Mouse (Mus musculus) liver, embryonic 13.5 days (tissue): ENCODE data around the gene Itgb1bp1. TPM values are rescaled to one million over a fixed set of nuclear protein-coding genes. Genes with fewer than 3 reads are reported as not detected.

Experiments
- ATAC-seq: fragments of 200-750 bp; cut with Nextera tagmentation; 2 replicates; pipeline ENCODE4 v1.8.0; 2017; ENCODE audit warnings: low read depth, mild to moderate bottlenecking, moderate number of reproducible peaks, moderate library complexity
- DNase-seq: peaks from one replicate; pipeline ENCODE4 v3.0.0; 2022
- H3K27ac ChIP-seq: fragments of 300-500 bp; sonication (generic); 2 replicates; pipeline ENCODE4 v1.5.1; 2015; ENCODE audit warnings: moderate library complexity, mild to moderate bottlenecking, inconsistent platforms
- H3K27me3 ChIP-seq: fragments of 300-500 bp; sonication (generic); 2 replicates; pipeline ENCODE4 v1.6.1; 2015; ENCODE audit warnings: mild to moderate bottlenecking, inconsistent platforms
- H3K36me3 ChIP-seq: fragments of 300-500 bp; sonication (generic); 2 replicates; pipeline ENCODE4 v1.6.1; 2015; ENCODE audit warnings: mild to moderate bottlenecking, inconsistent platforms
- H3K4me1 ChIP-seq: fragments of 300-500 bp; sonication (generic); replicated peaks from 2 replicates; pipeline ENCODE4 v1.6.1; 2015; ENCODE audit warnings: inconsistent platforms
- H3K4me2 ChIP-seq: fragments of 300-500 bp; sonication (generic); 2 replicates; pipeline ENCODE4 v1.6.1; 2015; ENCODE audit warnings: inconsistent platforms, mild to moderate bottlenecking, moderate library complexity
- H3K4me3 ChIP-seq: fragments of 300-500 bp; sonication (generic); replicated peaks from 2 replicates; pipeline ENCODE4 v1.5.1; 2015; ENCODE audit warnings: mild to moderate bottlenecking, inconsistent platforms
- H3K9ac ChIP-seq: fragments of 300-500 bp; sonication (generic); 2 replicates; pipeline ENCODE4 v1.6.1; 2015; ENCODE audit warnings: mild to moderate bottlenecking, inconsistent platforms
- H3K9me3 ChIP-seq: fragments of 300-500 bp; sonication (generic); replicated peaks from 2 replicates; pipeline ENCODE4 v1.6.1; 2016; ENCODE audit warnings: inconsistent platforms
- WGBS: fragments of 180-500 bp; shearing (Covaris S2); methylation state at CpG from one replicate; pipeline ENCODE4 v1.1.7; 2015; ENCODE audit not compliant: insufficient replicate concordance; 5-methylcytosine and 5-hydroxymethylcytosine counted together
- polyA plus RNA-seq: library from polyadenylated mRNA; unstranded; fragments of >200 nt; fragmentation: Nextera tagmentation; extraction: Ambion mirVana; gene quantifications from 2 replicates; pipeline ENCODE4 v1.2.1, GENCODE M21; 2015

Itgb1bp1 gene
- polyA plus RNA-seq, 1 experiment from 2014 or later = 28.7 TPM

DNA sequence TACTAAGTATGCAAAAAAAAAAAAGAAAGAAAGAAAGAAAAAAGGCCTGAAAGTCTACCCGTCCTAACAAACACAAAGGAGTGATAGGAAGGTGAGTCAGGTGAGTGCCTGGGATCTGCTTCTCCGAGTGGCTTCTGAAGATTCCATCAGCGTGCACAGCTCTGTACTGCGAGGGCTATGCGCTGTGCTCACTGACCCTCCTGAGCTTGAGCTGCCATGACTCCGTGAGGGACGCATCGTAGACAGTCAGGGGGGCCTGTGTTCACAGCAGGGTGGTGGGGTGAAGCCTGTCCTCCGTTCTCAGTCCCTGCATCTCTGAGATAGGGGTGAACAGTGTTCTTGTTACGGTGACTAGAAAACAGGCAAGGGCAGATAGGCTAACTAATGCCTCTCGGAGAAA lies 12.8 kb upstream of the Itgb1bp1 start:
- WGBS = 87% methylated on average over 11 of the region's 11 CpGs

DNA sequence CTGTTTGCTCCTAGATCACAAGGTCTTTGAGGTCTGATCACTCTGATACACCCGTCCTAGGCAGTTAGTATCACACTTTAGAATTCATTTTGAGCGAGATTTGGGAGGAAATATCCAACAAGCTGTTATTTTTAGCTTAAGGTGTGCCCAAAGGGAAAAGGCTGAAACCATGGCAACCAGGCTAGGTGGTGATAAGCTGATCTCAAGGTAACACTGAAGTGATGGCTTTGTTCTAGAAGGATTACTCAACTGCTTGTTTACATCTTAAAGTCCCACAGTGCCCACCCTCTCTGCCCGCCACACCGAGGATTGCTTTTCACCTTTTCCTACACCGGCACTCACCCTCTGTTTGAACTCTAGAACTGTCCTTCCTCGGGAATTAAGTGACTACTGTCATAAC lies 3.6 kb upstream of the Itgb1bp1 start:
- H3K27me3 ChIP-seq = no peaks in the 10 kb centered on the region
- no peak overlapping the region for H3K27ac ChIP-seq
- H3K9ac ChIP-seq = no peak overlapping the region
- WGBS = 74% methylated on average over 6 of the region's 6 CpGs
- H3K4me3 ChIP-seq = no peak overlapping the region
- H3K9me3 ChIP-seq = no peaks in the 10 kb centered on the region
- ATAC-seq (no peak), DNase-seq (no peak)
- peaks cover 50% of the 10 kb centered on the region for H3K36me3 ChIP-seq
- peaks cover 34% of the 10 kb centered on the region for H3K4me1 ChIP-seq
- H3K4me2 ChIP-seq = no peak overlapping the region

More for the DNA sequence above, 12.8 kb upstream of the Itgb1bp1 start:
- H3K4me3 ChIP-seq = no peak overlapping the region
- DNase-seq (no peak), ATAC-seq (no peak)
- no peaks in the 10 kb centered on the region for H3K9me3 ChIP-seq
- no peak overlapping the region for H3K9ac ChIP-seq
- no peak overlapping the region for H3K4me2 ChIP-seq
- H3K27me3 ChIP-seq = no peaks in the 10 kb centered on the region
- no peak overlapping the region for H3K27ac ChIP-seq
- H3K4me1 ChIP-seq = peaks cover 15% of the 10 kb centered on the region
- peaks cover 88% of the 10 kb centered on the region for H3K36me3 ChIP-seq

DNA sequence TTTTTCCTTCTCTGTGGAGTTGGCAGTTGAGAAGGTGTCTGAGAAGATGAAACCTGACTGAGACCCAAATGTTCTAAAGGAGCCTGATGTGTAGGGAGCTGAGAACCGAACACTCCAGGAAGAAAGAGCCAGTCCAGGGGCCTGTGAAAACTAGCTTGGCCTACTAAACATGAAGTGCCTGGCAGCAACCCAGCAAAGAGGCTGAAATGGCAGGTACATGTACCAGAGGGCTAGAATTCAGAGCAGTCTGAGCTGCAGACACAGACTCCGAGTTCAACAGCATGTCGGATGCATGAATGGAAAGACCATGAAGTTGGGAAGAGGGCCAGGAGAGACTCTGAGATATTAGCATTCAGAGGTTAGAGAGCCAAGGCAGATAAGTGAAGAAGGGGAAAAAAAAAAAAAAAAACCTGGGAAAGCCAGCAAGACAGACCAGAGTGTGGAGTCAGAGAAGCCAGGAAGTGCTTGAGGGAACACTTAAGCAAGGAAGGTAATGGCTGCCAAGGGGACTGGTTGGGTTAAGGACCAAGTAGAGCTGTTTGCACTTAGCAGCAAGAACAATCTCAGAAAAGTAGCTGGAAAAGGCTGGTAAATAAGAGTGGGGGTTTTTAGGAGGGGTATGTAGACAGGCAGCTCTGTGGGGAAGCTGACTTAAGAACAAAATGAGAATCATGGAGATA lies 2.8 kb upstream of the Itgb1bp1 start:
- H3K4me2 ChIP-seq = no peak overlapping the region
- 79% methylated on average over 3 of the region's 3 CpGs for WGBS
- no peak for DNase-seq
- no peaks in the 10 kb centered on the region for H3K27me3 ChIP-seq
- H3K27ac ChIP-seq = no peak overlapping the region
- no peak for ATAC-seq
- H3K9ac ChIP-seq = no peak overlapping the region
- no peaks in the 10 kb centered on the region for H3K9me3 ChIP-seq
- H3K4me1 ChIP-seq = peaks cover 34% of the 10 kb centered on the region
- no peak overlapping the region for H3K4me3 ChIP-seq
- H3K36me3 ChIP-seq = peaks cover 42% of the 10 kb centered on the region

DNA sequence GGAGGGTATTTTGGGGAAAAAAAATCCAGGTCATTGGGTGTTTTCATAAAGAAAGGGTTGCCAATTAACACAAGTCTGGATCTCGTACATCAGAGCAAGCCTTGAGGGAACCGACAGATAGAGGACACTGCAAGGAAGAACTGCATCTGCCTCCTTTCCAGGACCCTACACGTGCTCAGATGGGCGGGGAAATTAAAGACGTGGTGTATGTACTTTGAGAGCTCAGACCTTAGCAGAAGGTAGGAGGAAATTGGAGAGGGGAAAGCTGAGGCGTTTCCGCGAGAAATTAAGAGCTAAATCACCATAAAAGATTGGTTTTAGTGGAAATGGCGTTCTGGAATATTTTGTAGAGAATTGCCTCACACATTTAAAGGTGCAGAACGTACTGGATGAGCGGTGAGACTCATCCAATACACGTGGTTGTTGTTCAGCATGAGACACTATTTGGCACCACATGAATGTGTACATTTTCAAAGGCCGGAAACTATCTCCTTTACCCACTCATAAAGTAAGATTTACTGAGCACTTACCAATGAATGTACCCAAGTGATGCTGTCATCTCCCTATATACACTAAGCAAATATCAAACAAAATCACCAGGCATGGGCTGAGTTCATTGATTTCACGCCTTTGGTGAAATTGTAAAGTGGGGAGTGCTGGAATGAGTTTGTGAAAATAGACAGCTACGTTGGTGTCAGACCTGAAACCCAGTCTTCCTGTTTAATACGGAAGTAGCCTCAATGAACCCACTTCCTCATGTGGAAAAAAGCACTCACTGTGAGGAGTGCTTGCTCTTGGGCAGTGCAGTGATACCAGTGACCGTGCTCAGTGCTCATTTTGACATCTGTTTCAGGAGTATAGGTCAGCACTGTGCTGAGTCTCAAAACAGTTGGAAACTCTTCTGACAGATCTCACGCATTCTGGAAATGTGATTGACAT lies 897 bp upstream of the Itgb1bp1 start:
- ATAC-seq (no peak), DNase-seq (no peak)
- Histone ChIP-seq H3K27ac (peak overlapping the region; percentile 81), H3K4me3 (peak overlapping the region; percentile 89), H3K4me1 (peaks cover 36% of the 10 kb centered on the region), H3K4me2 (peak overlapping the region; percentile 93), H3K36me3 (peaks cover 24% of the 10 kb centered on the region), H3K27me3 (no peaks in the 10 kb centered on the region), H3K9me3 (no peaks in the 10 kb centered on the region), H3K9ac (peak overlapping the region; percentile 88)
- 15% methylated on average over 18 of the region's 18 CpGs for WGBS

DNA sequence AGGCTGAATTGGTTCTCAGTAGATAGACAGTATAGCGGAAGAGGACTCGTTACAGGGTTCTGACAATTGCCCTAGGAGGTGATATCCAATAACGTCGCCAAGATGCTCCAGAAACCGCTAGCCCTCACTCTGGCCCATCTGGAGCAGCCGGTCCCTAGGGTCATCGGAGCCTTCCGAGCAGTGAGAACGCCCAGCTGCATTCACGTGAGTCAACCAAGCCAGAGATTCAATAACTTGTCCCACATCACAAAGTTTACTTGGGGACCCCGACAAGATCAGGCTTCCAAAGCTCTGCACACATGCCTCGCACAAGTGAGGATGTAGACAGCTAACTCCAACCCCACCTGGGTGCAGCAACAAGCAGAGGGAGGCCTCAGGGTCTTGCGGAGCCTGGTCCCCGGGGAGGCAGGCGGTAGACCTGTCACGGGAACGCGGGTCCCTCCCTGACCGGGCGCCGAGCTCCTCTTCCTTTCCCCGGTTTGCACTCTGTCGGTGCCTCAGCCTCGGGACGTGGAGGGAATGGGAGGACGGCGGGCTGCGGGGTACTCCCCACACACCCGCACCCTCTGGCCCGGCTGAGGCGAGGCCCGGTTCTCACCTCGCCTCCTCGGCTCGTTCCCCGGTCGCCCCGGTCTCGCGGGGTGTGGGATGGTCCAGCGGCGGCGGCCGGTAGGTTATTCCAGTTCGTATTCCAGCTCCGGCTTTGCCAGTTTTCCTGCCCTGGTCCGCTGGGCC lies 409 bp downstream of the Itgb1bp1 start:
- ATAC-seq (peak; percentile 80), DNase-seq (no peak)
- Histone ChIP-seq H3K4me2 (peak overlapping the region; percentile 93), H3K27ac (peak overlapping the region; percentile 66), H3K9me3 (no peaks in the 10 kb centered on the region), H3K36me3 (peaks cover 12% of the 10 kb centered on the region), H3K4me1 (peaks cover 36% of the 10 kb centered on the region), H3K4me3 (peak overlapping the region; percentile 89), H3K27me3 (no peaks in the 10 kb centered on the region), H3K9ac (peak overlapping the region; percentile 79)
- WGBS = under 1% methylated on average over 47 of the region's 47 CpGs

DNA sequence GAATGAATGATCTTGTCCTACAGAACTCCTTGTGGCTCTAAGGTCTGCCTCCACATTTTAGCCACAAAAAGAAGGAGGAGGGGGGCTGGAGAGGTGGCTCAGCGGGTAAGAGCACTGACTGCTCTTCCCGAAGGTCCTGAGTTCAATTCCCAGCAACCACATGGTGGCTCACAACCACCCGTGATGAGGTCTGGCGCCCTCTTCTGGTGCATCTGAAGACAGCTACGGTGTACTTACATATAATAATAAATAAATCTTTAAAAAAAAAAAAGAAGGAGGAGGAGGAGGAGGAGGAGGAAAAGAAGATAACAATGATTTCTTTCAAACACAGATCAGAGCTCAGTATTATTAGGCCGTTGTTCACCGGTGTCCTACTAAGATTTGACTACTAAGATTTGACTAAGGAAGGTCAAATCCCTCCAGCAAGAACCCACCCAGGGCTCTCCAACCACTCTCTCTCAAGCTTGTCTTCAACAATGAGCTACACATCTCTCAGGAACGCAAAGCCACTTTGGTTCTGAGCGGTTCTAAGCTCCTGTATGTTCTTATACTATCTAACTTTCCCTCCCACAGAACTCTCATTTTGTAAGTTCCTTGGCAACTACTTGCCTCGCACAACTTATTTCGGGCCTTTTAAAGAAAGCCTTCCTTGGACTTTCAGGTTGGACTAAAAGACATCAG lies 1.2 kb downstream of the Itgb1bp1 start, which contains the start of gene Cpsf3:
Cpsf3 (plus strand) TSS at position 631 of the 681 bp plus-strand sequence.
- Histone ChIP-seq H3K36me3 (peaks cover 5% of the 10 kb centered on the region; the same call in 1 of the 2 replicates), H3K27ac (peak within 1 kb of the TSS; percentile 81), H3K4me3 (peak within 1 kb of the TSS; percentile 89), H3K27me3 (no peaks in the 10 kb centered on the region), H3K4me2 (peak within 1 kb of the TSS; percentile 93), H3K4me1 (peaks cover 36% of the 10 kb centered on the region), H3K9me3 (no peaks in the 10 kb centered on the region), H3K9ac (peak within 1 kb of the TSS; percentile 88)
- no peak for ATAC-seq
- 46% methylated on average over 11 of the region's 11 CpGs for whole genome bisulfite sequencing
- no peak for DNase-seq

DNA sequence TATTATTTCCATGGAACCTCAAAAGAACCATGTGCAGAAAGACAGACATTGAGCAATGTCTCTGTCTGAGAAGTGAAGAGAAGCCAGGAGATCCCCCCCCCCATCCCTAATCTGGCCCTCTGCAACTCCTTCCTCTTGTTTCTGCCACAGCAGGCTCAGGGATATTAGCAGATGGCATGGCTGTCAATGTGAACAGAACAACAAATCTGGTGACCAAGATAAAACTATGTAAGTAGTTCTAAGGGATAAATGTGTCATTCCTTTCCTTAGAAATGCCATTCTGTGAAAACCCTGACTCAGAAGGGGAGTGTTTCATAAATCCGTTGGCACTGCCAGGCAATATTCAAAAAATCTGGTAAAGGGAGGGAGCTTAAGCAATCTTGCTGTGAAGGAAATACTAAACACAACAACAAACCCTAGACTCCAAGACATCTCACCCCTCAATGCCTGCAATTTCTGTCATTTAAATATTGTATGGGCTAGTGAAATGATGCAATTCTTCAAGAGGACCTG lies 8.7 kb downstream of the Itgb1bp1 start:
- DNase-seq (no peak), ATAC-seq (no peak)
- Histone ChIP-seq H3K27ac (no peak overlapping the region), H3K9me3 (no peaks in the 10 kb centered on the region), H3K27me3 (no peaks in the 10 kb centered on the region), H3K9ac (no peak overlapping the region), H3K4me2 (no peak overlapping the region), H3K4me3 (no peak overlapping the region), H3K36me3 (no peaks in the 10 kb centered on the region), H3K4me1 (0 out of 2 replicates have a peak, but pooled peaks cover 2% of the 10 kb centered on the region)
- WGBS = 55% methylated on average over 1 of the region's 1 CpGs

DNA sequence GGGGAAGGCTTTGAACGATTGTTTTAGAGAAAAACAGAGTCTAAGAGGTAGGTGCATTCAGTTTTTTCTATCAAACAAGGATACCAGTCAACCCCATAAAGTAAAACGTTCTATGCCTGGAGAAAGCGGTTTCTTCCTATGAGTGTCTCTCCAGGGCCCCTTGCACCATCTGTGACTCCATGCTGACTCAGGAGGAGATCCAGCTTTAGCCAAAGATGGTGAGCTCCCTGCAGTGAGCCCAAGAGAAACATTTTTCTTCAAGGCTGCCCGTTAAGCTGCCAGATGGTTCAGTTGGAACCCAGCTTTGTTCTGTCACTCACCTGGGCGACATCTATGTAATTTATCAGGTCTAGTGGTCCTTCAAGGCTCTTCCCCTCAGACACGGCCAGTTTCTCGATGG lies 11.6 kb downstream of the Itgb1bp1 start:
- ATAC-seq (no peak), DNase-seq (no peak)
- Histone ChIP-seq H3K9ac (no peak overlapping the region), H3K27me3 (no peaks in the 10 kb centered on the region), H3K36me3 (peaks cover 19% of the 10 kb centered on the region), H3K4me1 (no peaks in the 10 kb centered on the region), H3K4me2 (no peak overlapping the region), H3K9me3 (no peaks in the 10 kb centered on the region), H3K27ac (no peak overlapping the region), H3K4me3 (no peak overlapping the region)
- WGBS = 68% methylated on average over 7 of the region's 7 CpGs

DNA sequence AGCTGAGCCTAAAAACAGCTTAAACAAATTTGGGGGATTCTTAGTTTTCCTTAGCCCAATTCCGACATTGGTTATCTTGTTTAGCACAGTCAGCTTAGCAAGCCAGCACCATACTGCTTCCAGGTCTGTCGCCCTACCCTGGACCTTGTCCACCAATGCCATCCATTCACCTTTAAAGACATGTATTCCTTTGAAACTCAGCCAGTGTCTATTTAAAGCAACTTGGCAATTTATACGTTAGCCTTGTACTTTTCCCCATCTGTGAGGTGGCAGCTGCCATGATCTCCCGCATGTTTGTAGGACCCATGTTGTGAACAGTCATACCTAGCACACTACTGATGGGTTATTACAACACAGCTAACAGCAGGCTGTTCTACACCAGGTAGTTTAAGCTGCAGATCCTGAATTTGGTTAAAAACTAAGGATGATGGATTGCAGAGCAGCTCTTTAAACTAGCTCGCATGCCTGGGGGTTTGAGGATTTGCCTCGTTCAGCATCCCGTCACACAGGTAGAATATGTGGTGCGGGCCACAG lies 17.9 kb downstream of the Itgb1bp1 start:
- Histone ChIP-seq H3K27me3 (no peaks in the 10 kb centered on the region), H3K27ac (no peak overlapping the region), H3K4me3 (no peak overlapping the region), H3K4me2 (no peak overlapping the region), H3K9ac (no peak overlapping the region), H3K9me3 (no peaks in the 10 kb centered on the region), H3K36me3 (peaks cover 31% of the 10 kb centered on the region), H3K4me1 (peaks cover 23% of the 10 kb centered on the region)
- ATAC-seq (no peak), DNase-seq (no peak)
- 83% methylated on average over 8 of the region's 8 CpGs for WGBS

DNA sequence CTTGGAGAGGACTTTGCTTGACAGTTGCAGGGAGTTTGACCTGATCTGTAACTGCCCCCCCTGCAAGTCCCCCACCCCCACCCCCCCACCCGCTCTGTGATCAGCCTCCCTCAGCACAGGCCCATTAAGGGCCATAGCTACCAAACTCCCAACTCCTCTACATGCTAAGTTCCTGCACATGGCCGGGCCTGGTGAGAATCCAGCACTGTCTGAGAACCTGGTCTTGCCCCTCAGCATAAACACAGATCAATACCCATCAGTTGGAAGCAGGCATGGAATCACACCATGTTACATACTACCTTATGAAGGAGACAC lies 19.3 kb downstream of the Itgb1bp1 start:
- Histone ChIP-seq H3K27ac (no peak overlapping the region), H3K27me3 (no peaks in the 10 kb centered on the region), H3K9ac (no peak overlapping the region), H3K36me3 (peaks cover 29% of the 10 kb centered on the region), H3K9me3 (no peaks in the 10 kb centered on the region), H3K4me3 (no peak overlapping the region), H3K4me2 (no peak overlapping the region), H3K4me1 (peaks cover 28% of the 10 kb centered on the region)
- DNase-seq (no peak), ATAC-seq (no peak)
- WGBS = 50% methylated on average over 2 of the region's 2 CpGs
